Mouse (Mus musculus): ENCODE results near the gene 1700007K13Rik.
"Not testable (repeated sequence)": the region's sequence is repeated elsewhere in the genome, so short reads cannot be mapped to it uniquely, and the experiment has no call there.

Gene 1700007K13Rik

GRCm38 (mm10) chr2:28465836-28466518, at the start of gene 1700007K13Rik:
TSS of gene 1700007K13Rik (minus strand) at chr2:28466332.
- DNase-seq (ENCODE audit: low spot score), result no peak

GRCm38 (mm10) chr2:28514489-28514888, 48.4 kb upstream of the 1700007K13Rik start:
- no peak for DNase-seq (ENCODE audit: low spot score)

- no peak for DNase-seq (ENCODE audit: low spot score)
Measured at GRCm38 (mm10) chr2:28513431-28514370, 47.6 kb upstream of the 1700007K13Rik start.

- DNase-seq (ENCODE audit: low spot score), result no peak
Measured at GRCm38 (mm10) chr2:28512798-28513401, 46.8 kb upstream of the 1700007K13Rik start, which contains the start of gene Ralgds. TSS of gene Ralgds (plus strand) at chr2:28513125.

- DNase-seq (ENCODE audit: low spot score), result not testable (repeated sequence)
Measured at GRCm38 (mm10) chr2:28511600-28511999, 45.5 kb upstream of the 1700007K13Rik start.

GRCm38 (mm10) chr2:28506291-28506690, 40.2 kb upstream of the 1700007K13Rik start:
- DNase-seq (ENCODE audit: low spot score), result peak; percentile 3

GRCm38 (mm10) chr2:28505795-28506194, 39.7 kb upstream of the 1700007K13Rik start, which contains the start of gene Gm10134:
TSS of gene Gm10134 (plus strand) at chr2:28506095.
- DNase-seq (ENCODE audit: low spot score), result peak; percentile 2

GRCm38 (mm10) chr2:28504676-28505075, 38.5 kb upstream of the 1700007K13Rik start:
- DNase-seq (ENCODE audit: low spot score), result peak; percentile 4

GRCm38 (mm10) chr2:28502987-28503386, 36.9 kb upstream of the 1700007K13Rik start:
- no peak for DNase-seq (ENCODE audit: low spot score)

- no peak for DNase-seq (ENCODE audit: low spot score)
Measured at GRCm38 (mm10) chr2:28498431-28498830, 32.3 kb upstream of the 1700007K13Rik start.

GRCm38 (mm10) chr2:28497561-28497960, 31.4 kb upstream of the 1700007K13Rik start:
- DNase-seq (ENCODE audit: low spot score), result no peak

- no peak for DNase-seq (ENCODE audit: low spot score)
Measured at GRCm38 (mm10) chr2:28496671-28497070, 30.5 kb upstream of the 1700007K13Rik start, which contains the start of gene Gbgt1. TSS of gene Gbgt1 (plus strand) at chr2:28496891.

GRCm38 (mm10) chr2:28495801-28496595, 29.9 kb upstream of the 1700007K13Rik start:
- no peak for DNase-seq (ENCODE audit: low spot score)

GRCm38 (mm10) chr2:28495207-28495756, 29.1 kb upstream of the 1700007K13Rik start:
- DNase-seq (ENCODE audit: low spot score), result no peak

GRCm38 (mm10) chr2:28494521-28494920, 28.4 kb upstream of the 1700007K13Rik start:
- no peak for DNase-seq (ENCODE audit: low spot score)

GRCm38 (mm10) chr2:28483861-28484260, 17.7 kb upstream of the 1700007K13Rik start:
- DNase-seq (ENCODE audit: low spot score), result no peak

GRCm38 (mm10) chr2:28479208-28480204, 13.4 kb upstream of the 1700007K13Rik start:
- no peak for DNase-seq (ENCODE audit: low spot score)

- not testable (repeated sequence) for DNase-seq (ENCODE audit: low spot score)
Measured at GRCm38 (mm10) chr2:28477993-28478392, 11.9 kb upstream of the 1700007K13Rik start.

- not testable (repeated sequence) for DNase-seq (ENCODE audit: low spot score)
Measured at GRCm38 (mm10) chr2:28472011-28472410, 5.9 kb upstream of the 1700007K13Rik start.

- no peak for DNase-seq (ENCODE audit: low spot score)
Measured at GRCm38 (mm10) chr2:28470591-28470990, 4.5 kb upstream of the 1700007K13Rik start.

All from urinary bladder, postnatal 10 days (tissue).